Mouse (Mus musculus) Patski (cell line): ENCODE results near the gene Psrc1. TPM values are rescaled to one million over a fixed set of nuclear protein-coding genes. Genes with fewer than 3 reads are reported as not detected.

Source experiments
- ATAC-seq: fragments of 100-300 bp; one replicate; pipeline ENCODE4 v1.8.0; 2021
- CTCF ChIA-PET: fragments of 350-600 bp; sonication (Branson Sonifier 250); formaldehyde crosslinking; loops from one replicate; lab custom pipeline; 2022; ENCODE audit warnings: inconsistent platforms; lab: Charles Lee
- POLR2A ChIA-PET: fragments of 350-600 bp; sonication (Branson Sonifier 250); formaldehyde crosslinking; loops from one replicate; lab custom pipeline; 2022; ENCODE audit warnings: antibody characterized with exemption, inconsistent platforms; lab: Charles Lee
- DNase-seq: peaks from one replicate; pipeline ENCODE4 v3.0.0-alpha.2; 2011; ENCODE audit warnings: low read depth, low spot score
- H3K27me3 ChIP-seq: fragments of 371-371 bp; one replicate; pipeline ENCODE4 v1.5.1; 2021
- CTCF ChIP-seq: fragments of 100-300 bp; IDR thresholded peaks from one replicate; pipeline ENCODE4 v1.5.1; 2021
- in situ Hi-C: fragments of 300-500 bp; cut with MboI; formaldehyde crosslinking; loops from 3 replicates; pipeline ENCODE4 v1.11.1; 2018; ENCODE audit warnings: low pct_unique_long_range_greater_than_20kb, mixed read lengths
- polyA plus RNA-seq: library from polyadenylated mRNA; unstranded; gene quantifications from one replicate; pipeline ENCODE4 v1.2.3, GENCODE M21; 2021

Psrc1 gene
- polyA plus RNA-seq, 1 experiment from 2014 or later = 29.8 TPM

- no peak for ATAC-seq
- H3K27me3 ChIP-seq = no peaks in the 10 kb centered on the region
- ChIA-PET POLR2A (interaction anchor here (1.1 to 3.7 kb wide), 3 partner anchors 8 to 30 kb away, joined by 3 to 12 read pairs (median 4); partner anchors contain the start of gene Sars), CTCF (interaction anchor here (1.2 kb wide), 1 partner anchor 12 kb away, joined by 5 read pairs; the partner anchor contains the start of gene Sars)
- TF ChIP-seq CTCF = no peak
- in situ Hi-C loops = no loop called here
- DNase-seq = no peak
Measured at GRCm38 (mm10) chr3:108432542-108433187, 49.0 kb downstream of the Psrc1 start.

GRCm38 (mm10) chr3:108433188-108433880 lies 49.7 kb downstream of the Psrc1 start:
- CTCF ChIA-PET = interaction anchor here (0.8 to 1.2 kb wide), 3 partner anchors 8 to 11 kb away, joined by 3 to 5 read pairs (median 5); partner anchors contain the start of gene Sars
- in situ Hi-C loops = no loop called here
- TF ChIP-seq CTCF = no peak

GRCm38 (mm10) chr3:108433881-108434495 lies 50.3 kb downstream of the Psrc1 start:
- POLR2A ChIA-PET = interaction anchor here (0.6 to 3.7 kb wide), 3 partner anchors 10 to 128 kb away, joined by 3 to 12 read pairs (median 6); partner anchors contain the start of gene Sars
- CTCF ChIA-PET = interaction anchor here (0.8 to 1.0 kb wide), 2 partner anchors 9 to 11 kb away, joined by 3 to 5 read pairs; no protein-coding TSS in a partner anchor

More at GRCm38 (mm10) chr3:108433188-108433880, 49.7 kb downstream of the Psrc1 start:
- POLR2A ChIA-PET = interaction anchor here (0.6 to 3.7 kb wide), 4 partner anchors 9 to 128 kb away, joined by 3 to 12 read pairs (median 5); partner anchors contain the start of gene Sars
- DNase-seq (no peak), ATAC-seq (no peak)
- no peaks in the 10 kb centered on the region for H3K27me3 ChIP-seq

GRCm38 (mm10) chr3:108435701-108436379 lies 52.2 kb downstream of the Psrc1 start:
- no peak for DNase-seq
- CTCF ChIA-PET = interaction anchor here (1.3 kb wide), 1 partner anchor 10 kb away, joined by 3 read pairs; no protein-coding TSS in a partner anchor

More at GRCm38 (mm10) chr3:108433881-108434495, 50.3 kb downstream of the Psrc1 start:
- ATAC-seq (no peak), DNase-seq (no peak)
- no peak for TF ChIP-seq CTCF
- in situ Hi-C loops = no loop called here
- no peaks in the 10 kb centered on the region for H3K27me3 ChIP-seq

GRCm38 (mm10) chr3:108436380-108436714 lies 52.7 kb downstream of the Psrc1 start:
- CTCF ChIA-PET = interaction anchor here (1.3 kb wide), 1 partner anchor 10 kb away, joined by 3 read pairs; no protein-coding TSS in a partner anchor
- ATAC-seq = no peak
- TF ChIP-seq CTCF = no peak
- H3K27me3 ChIP-seq = no peaks in the 10 kb centered on the region
- POLR2A ChIA-PET = interaction anchor here (1.5 kb wide), 1 partner anchor 8 kb away, joined by 3 read pairs; the partner anchor contains the start of gene Sars
- no peak for DNase-seq
- in situ Hi-C loops = no loop called here

More at GRCm38 (mm10) chr3:108435701-108436379, 52.2 kb downstream of the Psrc1 start:
- POLR2A ChIA-PET = interaction anchor here (1.5 kb wide), 1 partner anchor 9 kb away, joined by 3 read pairs; the partner anchor contains the start of gene Sars
- ATAC-seq = no peak
- in situ Hi-C loops = no loop called here
- no peak for TF ChIP-seq CTCF
- H3K27me3 ChIP-seq = no peaks in the 10 kb centered on the region

Other genes with a start within 250 kb of the Psrc1 start
- 136 TPM for gene Gnai3, start 237.7 kb upstream of the Psrc1 start, polyA plus RNA-seq
- 0.04 TPM for gene Gpr61, start 229.0 kb upstream of the Psrc1 start, polyA plus RNA-seq
- 16.6 TPM for gene Amigo1, start 197.5 kb upstream of the Psrc1 start, polyA plus RNA-seq
- gene Cyb561d1, start 182.6 kb upstream of the Psrc1 start, polyA plus RNA-seq = 9.2 TPM
- gene Atxn7l2, start 172.9 kb upstream of the Psrc1 start, polyA plus RNA-seq = 17.4 TPM
- not detected for gene Sypl2, start 157.2 kb upstream of the Psrc1 start, polyA plus RNA-seq
- 239 TPM for gene Psma5, start 126.9 kb upstream of the Psrc1 start, polyA plus RNA-seq
- gene Sort1, start 99.8 kb upstream of the Psrc1 start, polyA plus RNA-seq = 125 TPM
- not detected for gene Mybphl, start 18.9 kb upstream of the Psrc1 start, polyA plus RNA-seq
- 90.1 TPM for gene Celsr2, start 31.7 kb downstream of the Psrc1 start, polyA plus RNA-seq
- 536 TPM for gene Sars, start 61.4 kb downstream of the Psrc1 start, polyA plus RNA-seq
- 3.6 TPM for gene 1700013F07Rik, start 150.3 kb downstream of the Psrc1 start, polyA plus RNA-seq
- 0.17 TPM for gene 5330417C22Rik, start 152.7 kb downstream of the Psrc1 start, polyA plus RNA-seq
- 82.3 TPM for gene Tmem167b, start 178.6 kb downstream of the Psrc1 start, polyA plus RNA-seq
- gene Taf13, start 187.9 kb downstream of the Psrc1 start, polyA plus RNA-seq = 44.7 TPM
- gene Wdr47, start 207.4 kb downstream of the Psrc1 start, polyA plus RNA-seq = 25.7 TPM